Mouse (Mus musculus): ENCODE measurements around the gene Fbxl13. TPM values are rescaled to one million over a fixed set of nuclear protein-coding genes. Genes with fewer than 3 reads are reported as not detected.
A peak's percentile ranks its signal among the peaks of the same experiment; 100 is the strongest.

Gene Fbxl13
- polyA plus RNA-seq, 1 experiment from 2014 or later: 0.39 TPM

GRCm38 (mm10) chr5:21675019-21675418, 29.6 kb upstream of the Fbxl13 start:
- no peak overlapping the region for H3K4me2 ChIP-seq
- H3K4me3 ChIP-seq: no peak overlapping the region
- peaks cover 27% of the 10 kb centered on the region for H3K36me3 ChIP-seq
- H3K27me3 ChIP-seq: no peaks in the 10 kb centered on the region
- H3K9me3 ChIP-seq: no peaks in the 10 kb centered on the region
- no peak overlapping the region for H3K9ac ChIP-seq
- 0 out of 2 replicates have a peak overlapping the region, but pooled peaks have one; percentile 9 for H3K27ac ChIP-seq (replicated peaks)
- 71% methylated on average over 12 of the region's 12 CpGs for WGBS
- peaks cover 8% of the 10 kb centered on the region for H3K4me1 ChIP-seq (replicated peaks)
- no peak for ATAC-seq (ENCODE audit: low read depth)

- no peak overlapping the region for H3K9ac ChIP-seq
- H3K9me3 ChIP-seq: no peaks in the 10 kb centered on the region
- peak overlapping the region; percentile 43; the same call in 1 of the 2 replicates for H3K4me2 ChIP-seq
- H3K4me3 ChIP-seq: no peak overlapping the region
- no peaks in the 10 kb centered on the region for H3K27me3 ChIP-seq
- ATAC-seq (ENCODE audit: low read depth): no peak
- no peak overlapping the region for H3K27ac ChIP-seq (replicated peaks)
- peaks cover 8% of the 10 kb centered on the region for H3K4me1 ChIP-seq (replicated peaks)
- peaks cover 32% of the 10 kb centered on the region for H3K36me3 ChIP-seq
- 72% methylated on average over 9 of the region's 9 CpGs for WGBS
Observed at GRCm38 (mm10) chr5:21673742-21674141, 28.3 kb upstream of the Fbxl13 start.

- Histone ChIP-seq H3K27ac (replicated peaks) (peak overlapping the region; percentile 38), H3K9me3 (no peaks in the 10 kb centered on the region), H3K27me3 (no peaks in the 10 kb centered on the region), H3K9ac (no peak overlapping the region; the same call in 1 of the 2 replicates), H3K4me2 (peak overlapping the region; percentile 43), H3K4me3 (peak overlapping the region; percentile 16), H3K4me1 (replicated peaks) (peaks cover 8% of the 10 kb centered on the region), H3K36me3 (peaks cover 28% of the 10 kb centered on the region)
- 43% methylated on average over 23 of the region's 23 CpGs for WGBS
- peak; percentile 68; the same call in 1 of the 2 replicates for ATAC-seq (ENCODE audit: low read depth)
Observed at GRCm38 (mm10) chr5:21672812-21673635, 27.6 kb upstream of the Fbxl13 start.

- Histone ChIP-seq H3K4me1 (replicated peaks) (peaks cover 20% of the 10 kb centered on the region), H3K9me3 (no peaks in the 10 kb centered on the region), H3K27ac (replicated peaks) (no peak overlapping the region), H3K4me3 (no peak overlapping the region), H3K4me2 (no peak overlapping the region), H3K9ac (no peak overlapping the region), H3K27me3 (no peaks in the 10 kb centered on the region), H3K36me3 (peaks cover 11% of the 10 kb centered on the region; the same call in 1 of the 2 replicates)
- ATAC-seq (ENCODE audit: low read depth): no peak
- 93% methylated on average over 2 of the region's 2 CpGs for whole genome bisulfite sequencing
Observed at GRCm38 (mm10) chr5:21669307-21669706, 23.9 kb upstream of the Fbxl13 start.

DNA sequence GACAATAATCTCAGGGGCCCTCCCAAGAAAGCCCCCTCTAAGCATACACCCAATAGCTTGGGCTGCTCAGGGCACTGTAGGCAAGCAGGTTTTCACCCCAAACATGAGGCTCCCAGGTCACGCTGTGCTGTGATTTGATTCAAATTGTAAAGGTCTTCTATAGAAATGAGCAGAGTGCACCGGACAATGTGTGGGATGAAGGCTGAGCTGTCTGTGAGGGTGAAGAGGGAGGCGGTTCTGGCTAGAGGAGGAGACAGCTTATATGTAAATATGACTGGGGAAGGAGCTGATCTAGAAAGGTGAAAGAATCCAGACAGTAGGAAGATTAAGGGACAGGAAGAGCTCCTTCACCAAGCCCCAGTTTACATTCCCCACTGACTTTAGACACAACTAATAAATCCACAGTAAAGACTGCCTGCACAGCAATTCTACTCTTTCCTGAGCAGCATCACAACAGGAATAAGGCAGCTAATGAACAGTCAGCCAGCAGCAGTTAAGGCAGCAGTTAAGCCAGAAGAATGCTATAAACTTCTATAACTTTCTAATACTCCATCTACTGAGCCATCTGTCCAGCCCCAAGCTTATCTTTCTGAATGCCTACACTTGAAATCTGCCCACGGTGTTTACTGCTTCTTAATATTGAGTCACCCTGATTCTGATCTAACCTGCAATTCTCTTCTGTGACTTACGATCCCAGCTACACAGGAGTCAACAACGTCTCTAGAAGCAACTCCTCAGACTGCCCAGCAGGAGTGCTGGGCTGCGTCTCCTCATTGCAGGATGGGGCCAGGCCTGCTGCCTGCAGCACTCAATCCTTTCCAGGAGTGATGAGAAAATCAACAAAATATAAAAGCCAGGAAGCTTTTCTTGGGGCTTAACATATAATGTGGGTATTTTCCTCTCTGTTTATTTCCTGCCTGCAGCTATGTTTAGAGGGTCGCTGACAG, 22.0 kb upstream of the Fbxl13 start:
- Histone ChIP-seq H3K9me3 (no peaks in the 10 kb centered on the region), H3K27ac (replicated peaks) (no peak overlapping the region), H3K9ac (no peak overlapping the region), H3K4me2 (no peak overlapping the region), H3K36me3 (peaks cover 27% of the 10 kb centered on the region), H3K27me3 (no peaks in the 10 kb centered on the region), H3K4me1 (replicated peaks) (peaks cover 12% of the 10 kb centered on the region; the same call in 1 of the 2 replicates), H3K4me3 (no peak overlapping the region)
- 45% methylated on average over 8 of the region's 8 CpGs for WGBS
- no peak for ATAC-seq (ENCODE audit: low read depth)

- Histone ChIP-seq H3K4me3 (no peak overlapping the region), H3K36me3 (peaks cover 58% of the 10 kb centered on the region)
- 86% methylated on average over 11 of the region's 11 CpGs for WGBS
Observed at GRCm38 (mm10) chr5:21663081-21663480, 17.6 kb upstream of the Fbxl13 start.

DNA sequence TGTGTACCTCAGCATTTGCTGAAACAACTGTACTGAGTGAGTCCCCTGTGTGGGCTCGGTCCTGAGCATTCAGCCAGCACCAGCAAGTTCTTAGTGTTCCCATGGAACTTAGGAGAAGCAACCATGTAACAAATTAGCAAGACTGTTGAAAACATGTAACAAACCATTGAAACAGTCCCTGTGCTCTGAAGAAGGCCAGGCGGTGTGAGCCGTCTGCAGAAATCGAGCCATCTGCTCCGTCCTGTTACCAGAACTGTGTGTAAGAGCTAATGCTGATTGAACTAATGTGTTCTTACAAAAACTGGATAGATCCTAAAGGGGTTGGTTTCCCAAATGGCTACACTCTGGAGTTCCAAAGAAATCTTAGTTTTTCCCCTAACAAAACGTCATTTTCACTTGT, 15.4 kb upstream of the Fbxl13 start:
- Histone ChIP-seq H3K4me2 (no peak overlapping the region), H3K9me3 (no peaks in the 10 kb centered on the region), H3K27me3 (no peaks in the 10 kb centered on the region), H3K9ac (no peak overlapping the region), H3K4me1 (replicated peaks) (peaks cover 7% of the 10 kb centered on the region; the same call in 1 of the 2 replicates), H3K36me3 (peaks cover 72% of the 10 kb centered on the region), H3K4me3 (no peak overlapping the region), H3K27ac (replicated peaks) (no peak overlapping the region)
- ATAC-seq (ENCODE audit: low read depth): no peak
- WGBS: 95% methylated on average over 6 of the region's 6 CpGs

More at GRCm38 (mm10) chr5:21663081-21663480, 17.6 kb upstream of the Fbxl13 start:
- H3K27me3 ChIP-seq: no peaks in the 10 kb centered on the region
- no peaks in the 10 kb centered on the region for H3K9me3 ChIP-seq
- H3K9ac ChIP-seq: no peak overlapping the region
- H3K4me2 ChIP-seq: no peak overlapping the region
- H3K27ac ChIP-seq (replicated peaks): no peak overlapping the region
- peaks cover 19% of the 10 kb centered on the region; the same call in 1 of the 2 replicates for H3K4me1 ChIP-seq (replicated peaks)
- ATAC-seq (ENCODE audit: low read depth): no peak

GRCm38 (mm10) chr5:21658623-21659395, 13.4 kb upstream of the Fbxl13 start:
- H3K4me2 ChIP-seq: no peak overlapping the region
- H3K27ac ChIP-seq (replicated peaks): 0 out of 2 replicates have a peak overlapping the region, but pooled peaks have one; percentile 18
- H3K36me3 ChIP-seq: peaks cover 74% of the 10 kb centered on the region
- H3K27me3 ChIP-seq: no peaks in the 10 kb centered on the region
- no peaks in the 10 kb centered on the region for H3K9me3 ChIP-seq
- ATAC-seq (ENCODE audit: low read depth): peak; percentile 73
- H3K4me3 ChIP-seq: no peak overlapping the region
- H3K9ac ChIP-seq: no peak overlapping the region
- peaks cover 7% of the 10 kb centered on the region; the same call in 1 of the 2 replicates for H3K4me1 ChIP-seq (replicated peaks)
- 50% methylated on average over 11 of the region's 11 CpGs for WGBS

DNA sequence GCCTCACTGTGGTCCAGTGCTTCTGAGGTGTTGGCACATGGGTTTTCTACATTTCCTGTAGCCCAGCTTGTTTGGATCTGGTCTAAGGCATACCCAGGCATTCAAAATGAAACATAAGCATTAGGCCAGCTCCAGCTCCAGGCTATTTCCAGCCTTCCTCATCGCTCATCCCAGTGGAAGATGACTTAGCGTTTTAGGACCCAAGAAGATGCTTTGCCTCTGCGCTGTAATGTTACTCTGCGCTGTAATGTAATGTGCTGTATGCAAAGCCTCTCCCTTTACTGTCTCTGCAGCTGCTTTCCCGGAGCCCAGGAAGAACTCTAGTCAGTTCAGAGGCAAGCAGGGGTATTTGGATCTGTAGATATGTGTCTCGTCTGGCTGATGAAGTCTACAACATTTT, 12.6 kb upstream of the Fbxl13 start:
- Histone ChIP-seq H3K4me2 (no peak overlapping the region), H3K27ac (replicated peaks) (no peak overlapping the region), H3K4me3 (no peak overlapping the region), H3K9me3 (no peaks in the 10 kb centered on the region), H3K4me1 (replicated peaks) (peaks cover 7% of the 10 kb centered on the region; the same call in 1 of the 2 replicates), H3K36me3 (peaks cover 76% of the 10 kb centered on the region), H3K9ac (no peak overlapping the region), H3K27me3 (no peaks in the 10 kb centered on the region)
- WGBS: 87% methylated on average over 6 of the region's 6 CpGs
- no peak for ATAC-seq (ENCODE audit: low read depth)

GRCm38 (mm10) chr5:21656912-21657311, 11.5 kb upstream of the Fbxl13 start:
- Histone ChIP-seq H3K27me3 (no peaks in the 10 kb centered on the region), H3K36me3 (peaks cover 78% of the 10 kb centered on the region), H3K9ac (no peak overlapping the region), H3K27ac (replicated peaks) (no peak overlapping the region), H3K4me1 (replicated peaks) (peaks cover 7% of the 10 kb centered on the region; the same call in 1 of the 2 replicates), H3K4me2 (no peak overlapping the region), H3K4me3 (no peak overlapping the region), H3K9me3 (no peaks in the 10 kb centered on the region)
- 90% methylated on average over 9 of the region's 9 CpGs for WGBS
- ATAC-seq (ENCODE audit: low read depth): no peak

DNA sequence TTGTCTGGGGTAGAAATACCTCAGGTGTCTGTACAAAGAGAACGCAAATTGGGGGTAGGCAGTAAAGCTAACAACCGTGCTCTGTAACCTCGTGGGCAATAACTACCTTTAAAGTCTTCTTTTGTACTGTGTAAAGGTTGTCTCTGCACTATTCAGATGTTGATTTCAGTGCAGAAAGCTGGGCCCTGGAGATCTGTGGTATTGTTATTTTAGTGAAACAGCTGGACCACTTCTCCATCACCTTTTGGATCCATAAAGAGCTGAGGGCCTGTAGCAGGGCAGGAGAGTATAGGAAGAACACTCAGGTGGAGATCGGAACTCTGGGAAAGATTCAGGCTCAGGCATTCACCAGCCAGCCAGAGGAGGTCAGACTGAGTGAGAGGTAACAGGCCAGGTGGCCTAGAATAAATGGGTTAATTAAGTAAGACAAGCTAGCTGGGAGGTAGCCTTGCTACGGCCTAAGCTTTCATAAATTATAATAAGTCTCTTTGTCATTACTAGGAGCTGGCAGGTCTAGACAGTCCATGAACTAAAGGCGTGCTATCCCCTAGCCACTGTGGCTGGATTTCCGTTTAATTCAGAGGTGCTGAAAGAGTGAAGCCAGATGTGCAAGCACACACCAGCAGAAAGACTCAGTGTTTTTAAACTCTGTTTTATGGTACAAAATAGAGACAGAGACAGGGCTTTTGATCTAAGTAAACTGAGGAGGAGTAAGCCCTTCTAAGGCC, 6.6 kb upstream of the Fbxl13 start:
- 70% methylated on average over 7 of the region's 7 CpGs for WGBS
- no peak for ATAC-seq (ENCODE audit: low read depth)
- peaks cover 68% of the 10 kb centered on the region for H3K36me3 ChIP-seq
- no peak overlapping the region for H3K27ac ChIP-seq (replicated peaks)
- no peaks in the 10 kb centered on the region for H3K27me3 ChIP-seq
- H3K4me2 ChIP-seq: no peak overlapping the region
- no peak overlapping the region for H3K4me3 ChIP-seq
- no peak overlapping the region for H3K9ac ChIP-seq
- no peaks in the 10 kb centered on the region for H3K9me3 ChIP-seq
- peaks cover 9% of the 10 kb centered on the region for H3K4me1 ChIP-seq (replicated peaks)

All from neural tube, embryonic 13.5 days (tissue).